Mouse (Mus musculus) ES-Bruce4 (cell line): ENCODE results near the gene Prss54. TPM values are rescaled to one million over a fixed set of nuclear protein-coding genes. Genes with fewer than 3 reads are reported as not detected.
A peak's percentile ranks its signal among the peaks of the same experiment; 100 is the strongest.

Experiments
- H3K27ac ChIP-seq: 2 replicates; pipeline ENCODE4 v1.5.1; 2012; ENCODE audit warnings: low read length, inconsistent platforms; ENCODE audit not compliant: insufficient read depth
- H3K27me3 ChIP-seq: 2 replicates; pipeline ENCODE4 v1.6.1; 2012; ENCODE audit warnings: mild to moderate bottlenecking, low read length, inconsistent platforms; ENCODE audit not compliant: control insufficient read depth, poor library complexity, insufficient read depth, severe bottlenecking
- H3K36me3 ChIP-seq: 2 replicates; pipeline ENCODE4 v1.6.1; 2012; ENCODE audit warnings: inconsistent platforms, mild to moderate bottlenecking, low read length, moderate library complexity; ENCODE audit not compliant: control insufficient read depth, poor library complexity, insufficient read depth, severe bottlenecking
- H3K4me1 ChIP-seq: one replicate; pipeline ENCODE4 v1.8.1; 2011; ENCODE audit warnings: low read length; ENCODE audit not compliant: control insufficient read depth, insufficient read depth
- H3K4me3 ChIP-seq: 2 replicates; pipeline ENCODE4 v1.5.1; 2011; ENCODE audit warnings: low read depth, mild to moderate bottlenecking, low read length
- H3K9ac ChIP-seq: 2 replicates; pipeline ENCODE4 v1.6.1; 2012; ENCODE audit warnings: low read depth, mild to moderate bottlenecking, inconsistent platforms; ENCODE audit not compliant: poor library complexity, severe bottlenecking
- H3K9me3 ChIP-seq: replicated peaks from 2 replicates; pipeline ENCODE4 v1.6.1; 2012; ENCODE audit warnings: mild to moderate bottlenecking, low read length, inconsistent platforms; ENCODE audit not compliant: control insufficient read depth, poor library complexity, insufficient read depth, severe bottlenecking
- CTCF ChIP-seq: IDR thresholded peaks from one replicate; pipeline ENCODE4 v1.8.1; 2011; ENCODE audit warnings: low read depth, low read length
- EP300 ChIP-seq: IDR thresholded peaks from 2 replicates; pipeline ENCODE4 v1.6.1; 2011; ENCODE audit warnings: low read depth, low read length; ENCODE audit not compliant: insufficient read depth
- POLR2A ChIP-seq: IDR thresholded peaks from one replicate; pipeline ENCODE4 v1.8.1; 2011; ENCODE audit warnings: low read length; ENCODE audit not compliant: insufficient read depth
- polyA plus RNA-seq: library from polyadenylated mRNA; stranded (reverse); fragments of >200 nt; gene quantifications from 2 replicates; pipeline ENCODE4 v1.2.4, GENCODE M21; 2011; ENCODE audit warnings: low read depth; ENCODE audit not compliant: missing spikeins, insufficient read depth, insufficient read length

Gene Prss54
- polyA plus RNA-seq, 1 experiment: not detected

- no peak within 1 kb of the TSS for H3K9ac ChIP-seq
- no peak within 1 kb of the TSS for H3K27ac ChIP-seq
These were observed 42.4 kb downstream of the Prss54 start, which contains the start of gene Ccdc113 for GRCm38 (mm10) chr8:95533584-95534387. Ccdc113 (plus strand) TSS chr8:95534085.

GRCm38 (mm10) chr8:95532206-95532605 is 43.9 kb downstream of the Prss54 start:
- Histone ChIP-seq H3K9me3 (no peaks in the 10 kb centered on the region), H3K27me3 (no peaks in the 10 kb centered on the region), H3K27ac (no peak overlapping the region), H3K9ac (no peak overlapping the region), H3K4me1 (peaks cover 5% of the 10 kb centered on the region), H3K36me3 (no peaks in the 10 kb centered on the region), H3K4me3 (no peak overlapping the region)
- TF ChIP-seq EP300: no peak; the same call in 1 of the 2 replicates
- TF ChIP-seq POLR2A: no peak
- TF ChIP-seq CTCF: no peak

More at GRCm38 (mm10) chr8:95533584-95534387, 42.4 kb downstream of the Prss54 start, which contains the start of gene Ccdc113:
- H3K4me1 ChIP-seq: no peaks in the 10 kb centered on the region
- H3K4me3 ChIP-seq: peak within 1 kb of the TSS; percentile 68
- TF ChIP-seq POLR2A (no peak), EP300 (no peak), CTCF (no peak)
- H3K9me3 ChIP-seq: no peaks in the 10 kb centered on the region
- no peaks in the 10 kb centered on the region for H3K27me3 ChIP-seq
- no peaks in the 10 kb centered on the region for H3K36me3 ChIP-seq

- Histone ChIP-seq H3K36me3 (no peaks in the 10 kb centered on the region), H3K4me3 (no peak overlapping the region), H3K9ac (no peak overlapping the region), H3K9me3 (no peaks in the 10 kb centered on the region), H3K4me1 (peaks cover 5% of the 10 kb centered on the region), H3K27ac (no peak overlapping the region), H3K27me3 (no peaks in the 10 kb centered on the region)
- TF ChIP-seq POLR2A (no peak), CTCF (peak; percentile 68)
These were observed 47.3 kb downstream of the Prss54 start for GRCm38 (mm10) chr8:95528750-95529310.

- H3K9ac ChIP-seq: 0 out of 2 replicates have a peak overlapping the region, but pooled peaks have one; percentile 6
- TF ChIP-seq EP300 (no peak), POLR2A (no peak), CTCF (no peak)
- no peaks in the 10 kb centered on the region for H3K9me3 ChIP-seq
- H3K36me3 ChIP-seq: no peaks in the 10 kb centered on the region
- peak overlapping the region; percentile 16; the same call in 1 of the 2 replicates for H3K4me3 ChIP-seq
- no peaks in the 10 kb centered on the region for H3K27me3 ChIP-seq
- no peak overlapping the region for H3K27ac ChIP-seq
- H3K4me1 ChIP-seq: peaks cover 5% of the 10 kb centered on the region
These were observed 47.9 kb downstream of the Prss54 start for GRCm38 (mm10) chr8:95528194-95528593.

GRCm38 (mm10) chr8:95523991-95524390 is 52.1 kb downstream of the Prss54 start:
- Histone ChIP-seq H3K4me3 (no peak overlapping the region), H3K4me1 (peaks cover 5% of the 10 kb centered on the region), H3K27ac (no peak overlapping the region), H3K27me3 (no peaks in the 10 kb centered on the region), H3K36me3 (no peaks in the 10 kb centered on the region), H3K9ac (no peak overlapping the region), H3K9me3 (no peaks in the 10 kb centered on the region)
- TF ChIP-seq EP300 (no peak), CTCF (no peak), POLR2A (no peak)

GRCm38 (mm10) chr8:95516928-95517327 is 59.2 kb downstream of the Prss54 start:
- Histone ChIP-seq H3K9ac (no peak overlapping the region), H3K9me3 (peaks cover 6% of the 10 kb centered on the region), H3K4me1 (peaks cover 2% of the 10 kb centered on the region), H3K27me3 (no peaks in the 10 kb centered on the region), H3K36me3 (no peaks in the 10 kb centered on the region), H3K4me3 (no peak overlapping the region), H3K27ac (no peak overlapping the region)
- TF ChIP-seq CTCF (no peak), EP300 (no peak), POLR2A (no peak)
